Mouse (Mus musculus): ENCODE data around the gene Prss41. TPM values are rescaled to one million over a fixed set of nuclear protein-coding genes. Genes with fewer than 3 reads are reported as not detected.
"Not testable (repeated sequence)": the region's sequence is repeated elsewhere in the genome, so short reads cannot be mapped to it uniquely, and the experiment has no call there.

The Prss41 gene
- 2.8 and 3.1 TPM in 2 replicates for polyA plus RNA-seq (2015; fragmentation: Nextera tagmentation; extraction: Ambion mirVana)

GRCm38 (mm10) chr17:23843812-23844273, at the start of gene Prss41, which contains the start of gene Prss32:
TSS of gene Prss41 (minus strand) at chr17:23844172.
TSS of gene Prss32 (plus strand) at chr17:23843855.
- Histone ChIP-seq H3K4me3 (replicated peaks; ENCODE audit: low read depth, low read length) (no peak within 1 kb of the TSS), H3K9me3 (replicated peaks; ENCODE audit: low read length) (no peaks in the 10 kb centered on the region), H3K27me3 (ENCODE audit: insufficient read depth, low read length) (no peaks in the 10 kb centered on the region), H3K4me1 (replicated peaks; ENCODE audit: insufficient read depth, low read length) (no peaks in the 10 kb centered on the region), H3K9ac (ENCODE audit: low read depth, low read length) (no peak within 1 kb of the TSS), H3K36me3 (ENCODE audit: insufficient read depth, low read length) (no peaks in the 10 kb centered on the region), H3K4me2 (ENCODE audit: low read length) (peak within 1 kb of the TSS; percentile 25), H3K27ac (no peak within 1 kb of the TSS)
- WGBS, result 16% methylated on average over 19 of the region's 19 CpGs
- DNase-seq (ENCODE audit: low spot score) (peak; percentile 43), ATAC-seq (replicated peaks; ENCODE audit: low FRiP score, low read depth) (peak; percentile 40; the same call in 1 of the 2 replicates)
- TF ChIP-seq CTCF (IDR thresholded peaks at IDR 0.05; ENCODE audit: low read depth), result peak; percentile 69

DNA sequence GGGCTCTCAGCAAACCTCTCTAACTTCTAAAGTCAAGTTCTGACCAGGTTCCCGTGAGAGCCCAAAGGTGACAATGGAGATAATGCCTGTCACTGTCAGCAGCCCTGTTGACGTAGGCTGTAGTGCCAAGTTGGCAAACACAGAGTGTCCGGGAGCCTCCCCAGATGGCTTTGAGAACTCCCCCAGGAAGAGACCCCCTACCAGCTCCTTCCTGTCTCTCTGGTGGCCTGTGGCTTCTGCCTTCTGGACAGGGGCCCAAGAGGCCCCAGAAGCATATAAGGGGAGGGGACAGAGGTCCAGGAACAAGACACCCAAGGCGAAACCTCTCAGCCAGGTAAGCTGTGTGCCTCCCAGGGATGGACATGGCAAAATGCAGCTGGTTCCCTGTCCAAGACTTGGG, 36.6 kb upstream of the Prss41 start, which contains the start of the genes Dcpp1 and Dcpp2:
Gene Dcpp1 (plus strand): TSS at position 301 of the 400 bp plus-strand sequence.
Gene Dcpp2 (plus strand): TSS at position 305 of the 400 bp plus-strand sequence.
- H3K9me3 ChIP-seq (replicated peaks; ENCODE audit: low read length); ATAC-seq (replicated peaks; ENCODE audit: low FRiP score, low read depth); H3K36me3 ChIP-seq (ENCODE audit: insufficient read depth, low read length); H3K27ac ChIP-seq; DNase-seq (ENCODE audit: low spot score); H3K4me2 ChIP-seq (ENCODE audit: low read length); H3K4me1 ChIP-seq (replicated peaks; ENCODE audit: insufficient read depth, low read length); H3K27me3 ChIP-seq (ENCODE audit: insufficient read depth, low read length); H3K4me3 ChIP-seq (replicated peaks; ENCODE audit: low read depth, low read length); H3K9ac ChIP-seq (ENCODE audit: low read depth, low read length): not testable (repeated sequence)
- 80% methylated on average over 4 of the region's 4 CpGs for WGBS

DNA sequence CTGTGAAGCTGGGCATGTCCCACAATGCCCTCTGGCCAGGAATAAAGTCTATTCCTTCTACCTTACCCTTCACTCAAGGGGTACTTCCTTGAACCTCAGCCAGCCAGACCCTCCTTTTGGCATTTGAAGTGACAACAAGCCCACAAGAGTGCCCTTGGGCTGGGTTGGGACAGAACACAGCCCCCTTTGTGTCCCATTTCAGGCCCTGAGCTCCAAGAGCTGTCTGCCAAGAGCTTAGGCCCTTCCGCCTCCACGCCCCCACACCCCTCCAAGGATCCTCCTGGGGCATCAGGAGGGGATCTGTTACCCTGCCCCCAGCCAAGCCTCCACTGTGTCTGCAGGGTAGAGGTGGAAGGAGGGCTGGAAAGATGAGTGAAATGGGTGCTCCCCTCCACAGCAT, 33.2 kb upstream of the Prss41 start:
- H3K9me3 ChIP-seq (replicated peaks; ENCODE audit: low read length), result no peaks in the 10 kb centered on the region
- no peak overlapping the region for H3K4me2 ChIP-seq (ENCODE audit: low read length)
- TF ChIP-seq CTCF (IDR thresholded peaks at IDR 0.05; ENCODE audit: low read depth), result no peak
- H3K27ac ChIP-seq, result no peak overlapping the region
- no peaks in the 10 kb centered on the region for H3K4me1 ChIP-seq (replicated peaks; ENCODE audit: insufficient read depth, low read length)
- WGBS, result 72% methylated on average over 2 of the region's 2 CpGs
- no peak overlapping the region for H3K4me3 ChIP-seq (replicated peaks; ENCODE audit: low read depth, low read length)
- DNase-seq (ENCODE audit: low spot score) (no peak), ATAC-seq (replicated peaks; ENCODE audit: low FRiP score, low read depth) (no peak)
- H3K36me3 ChIP-seq (ENCODE audit: insufficient read depth, low read length), result no peaks in the 10 kb centered on the region
- no peak overlapping the region for H3K9ac ChIP-seq (ENCODE audit: low read depth, low read length)
- H3K27me3 ChIP-seq (ENCODE audit: insufficient read depth, low read length), result no peaks in the 10 kb centered on the region

DNA sequence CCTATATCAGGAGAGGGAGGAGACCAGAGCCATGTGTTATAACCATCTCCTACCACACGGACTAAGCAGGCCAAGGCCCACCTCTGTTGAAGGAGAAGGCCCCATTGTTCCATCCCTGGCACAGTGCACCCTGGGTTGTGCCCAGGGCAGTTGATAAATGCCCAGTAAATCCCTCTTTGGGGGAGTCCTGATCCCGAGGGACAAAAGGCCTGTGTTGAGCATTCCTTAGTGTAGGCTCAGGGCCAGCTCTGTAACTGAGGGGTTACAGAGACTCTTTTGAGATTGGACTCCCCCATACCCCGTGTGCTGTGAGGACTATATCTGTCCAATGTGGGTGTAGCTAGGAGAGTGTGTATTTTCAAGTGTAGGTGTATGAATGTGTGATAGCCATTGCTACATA, 32.8 kb upstream of the Prss41 start:
- Histone ChIP-seq H3K4me1 (replicated peaks; ENCODE audit: insufficient read depth, low read length) (no peaks in the 10 kb centered on the region), H3K9ac (ENCODE audit: low read depth, low read length) (no peak overlapping the region), H3K4me2 (ENCODE audit: low read length) (no peak overlapping the region), H3K27ac (no peak overlapping the region), H3K36me3 (ENCODE audit: insufficient read depth, low read length) (no peaks in the 10 kb centered on the region), H3K4me3 (replicated peaks; ENCODE audit: low read depth, low read length) (no peak overlapping the region), H3K9me3 (replicated peaks; ENCODE audit: low read length) (no peaks in the 10 kb centered on the region), H3K27me3 (ENCODE audit: insufficient read depth, low read length) (no peaks in the 10 kb centered on the region)
- no peak for DNase-seq (ENCODE audit: low spot score)
- 49% methylated on average over 3 of the region's 3 CpGs for WGBS
- ATAC-seq (replicated peaks; ENCODE audit: low FRiP score, low read depth), result no peak
- TF ChIP-seq CTCF (IDR thresholded peaks at IDR 0.05; ENCODE audit: low read depth), result no peak

GRCm38 (mm10) chr17:23873884-23874856, 30.2 kb upstream of the Prss41 start:
- Histone ChIP-seq H3K27ac (no peak overlapping the region), H3K4me3 (replicated peaks; ENCODE audit: low read depth, low read length) (no peak overlapping the region), H3K27me3 (ENCODE audit: insufficient read depth, low read length) (no peaks in the 10 kb centered on the region), H3K4me1 (replicated peaks; ENCODE audit: insufficient read depth, low read length) (no peaks in the 10 kb centered on the region), H3K9me3 (replicated peaks; ENCODE audit: low read length) (no peaks in the 10 kb centered on the region), H3K9ac (ENCODE audit: low read depth, low read length) (no peak overlapping the region), H3K36me3 (ENCODE audit: insufficient read depth, low read length) (no peaks in the 10 kb centered on the region), H3K4me2 (ENCODE audit: low read length) (no peak overlapping the region)
- ATAC-seq (replicated peaks; ENCODE audit: low FRiP score, low read depth) (0 out of 2 replicates have a peak, but pooled peaks have one; percentile 52), DNase-seq (ENCODE audit: low spot score) (peak; percentile 81)
- 39% methylated on average over 8 of the region's 8 CpGs for WGBS
- peak; percentile 89 for TF ChIP-seq CTCF (IDR thresholded peaks at IDR 0.05; ENCODE audit: low read depth)

- no peak overlapping the region for H3K4me2 ChIP-seq (ENCODE audit: low read length)
- 85% methylated on average over 11 of the region's 11 CpGs for WGBS
- TF ChIP-seq CTCF (IDR thresholded peaks at IDR 0.05; ENCODE audit: low read depth), result no peak
- H3K4me3 ChIP-seq (replicated peaks; ENCODE audit: low read depth, low read length), result no peak overlapping the region
- DNase-seq (ENCODE audit: low spot score) (no peak), ATAC-seq (replicated peaks; ENCODE audit: low FRiP score, low read depth) (no peak)
- H3K9me3 ChIP-seq (replicated peaks; ENCODE audit: low read length), result no peaks in the 10 kb centered on the region
- no peak overlapping the region for H3K9ac ChIP-seq (ENCODE audit: low read depth, low read length)
- no peaks in the 10 kb centered on the region for H3K4me1 ChIP-seq (replicated peaks; ENCODE audit: insufficient read depth, low read length)
- H3K27me3 ChIP-seq (ENCODE audit: insufficient read depth, low read length), result no peaks in the 10 kb centered on the region
- no peaks in the 10 kb centered on the region for H3K36me3 ChIP-seq (ENCODE audit: insufficient read depth, low read length)
- no peak overlapping the region for H3K27ac ChIP-seq
These were observed 24.5 kb upstream of the Prss41 start for GRCm38 (mm10) chr17:23868513-23868912.

All from kidney, postnatal 0 days (tissue).